Mouse (Mus musculus): Measurements from ENCODE around the gene Sqstm1. TPM values are rescaled to one million over a fixed set of nuclear protein-coding genes. Genes with fewer than 3 reads are reported as not detected.

Sqstm1 gene
- polyA plus RNA-seq, 1 experiment, result 368 TPM

GRCm38 (mm10) chr11:50230481-50231304, 20.1 kb upstream of the Sqstm1 start:
- DNase-seq (ENCODE audit: extremely low spot score in 1 of 2, low spot score in 1 of 2), result no peak

- no peak for DNase-seq (ENCODE audit: extremely low spot score in 1 of 2, low spot score in 1 of 2)
These were observed 18.8 kb upstream of the Sqstm1 start for GRCm38 (mm10) chr11:50229252-50229910.

GRCm38 (mm10) chr11:50228772-50229171, 18.1 kb upstream of the Sqstm1 start:
- no peak for DNase-seq (ENCODE audit: extremely low spot score in 1 of 2, low spot score in 1 of 2)

- no peak for DNase-seq (ENCODE audit: extremely low spot score in 1 of 2, low spot score in 1 of 2)
These were observed 17.1 kb upstream of the Sqstm1 start for GRCm38 (mm10) chr11:50227736-50228135.

- DNase-seq (ENCODE audit: extremely low spot score in 1 of 2, low spot score in 1 of 2), result no peak
These were observed 16.6 kb upstream of the Sqstm1 start for GRCm38 (mm10) chr11:50227226-50227625.

- no peak for DNase-seq (ENCODE audit: extremely low spot score in 1 of 2, low spot score in 1 of 2)
These were observed 15.8 kb upstream of the Sqstm1 start for GRCm38 (mm10) chr11:50226406-50226805.

- DNase-seq (ENCODE audit: extremely low spot score in 1 of 2, low spot score in 1 of 2), result no peak
These were observed 15.2 kb upstream of the Sqstm1 start for GRCm38 (mm10) chr11:50225611-50226378.

- DNase-seq (ENCODE audit: extremely low spot score in 1 of 2, low spot score in 1 of 2), result peak in 1 of 2 experiments; percentile 82
These were observed 14.3 kb upstream of the Sqstm1 start for GRCm38 (mm10) chr11:50224671-50225530.

- no peak for DNase-seq (ENCODE audit: extremely low spot score in 1 of 2, low spot score in 1 of 2)
These were observed 13.4 kb upstream of the Sqstm1 start for GRCm38 (mm10) chr11:50223783-50224662.

GRCm38 (mm10) chr11:50222559-50223276, 12.1 kb upstream of the Sqstm1 start:
- DNase-seq (ENCODE audit: extremely low spot score in 1 of 2, low spot score in 1 of 2), result no peak

GRCm38 (mm10) chr11:50219833-50220232, 9.2 kb upstream of the Sqstm1 start:
- no peak for DNase-seq (ENCODE audit: extremely low spot score in 1 of 2, low spot score in 1 of 2)

- no peak for DNase-seq (ENCODE audit: extremely low spot score in 1 of 2, low spot score in 1 of 2)
These were observed 7.2 kb upstream of the Sqstm1 start for GRCm38 (mm10) chr11:50217811-50218210.

- DNase-seq (ENCODE audit: extremely low spot score in 1 of 2, low spot score in 1 of 2), result no peak
These were observed 6.2 kb upstream of the Sqstm1 start for GRCm38 (mm10) chr11:50216724-50217366.

GRCm38 (mm10) chr11:50215633-50216032, 5.0 kb upstream of the Sqstm1 start:
- no peak for DNase-seq (ENCODE audit: extremely low spot score in 1 of 2, low spot score in 1 of 2)

- no peak for DNase-seq (ENCODE audit: extremely low spot score in 1 of 2, low spot score in 1 of 2)
These were observed 4.0 kb upstream of the Sqstm1 start for GRCm38 (mm10) chr11:50214631-50215030.

- no peak for DNase-seq (ENCODE audit: extremely low spot score in 1 of 2, low spot score in 1 of 2)
These were observed 2.5 kb upstream of the Sqstm1 start for GRCm38 (mm10) chr11:50212848-50213758.

GRCm38 (mm10) chr11:50212060-50212739, 1.6 kb upstream of the Sqstm1 start:
- DNase-seq (ENCODE audit: extremely low spot score in 1 of 2, low spot score in 1 of 2), result no peak

Data from frontal cortex, adult 2 months (tissue).